Mouse (Mus musculus): Measurements from ENCODE around the gene Vwf. TPM values are rescaled to one million over a fixed set of nuclear protein-coding genes. Genes with fewer than 3 reads are reported as not detected.

The Vwf gene
- polyA plus RNA-seq, 1 experiment from 2014 or later, result 9.0 TPM

GRCm38 (mm10) chr6:125648964-125649363 lies 102.4 kb downstream of the Vwf start:
- WGBS, result 92% methylated on average over 12 of the region's 12 CpGs
- H3K4me2 ChIP-seq (ENCODE audit: low read depth, low read length, severe bottlenecking), result no peak overlapping the region
- no peaks in the 10 kb centered on the region for H3K36me3 ChIP-seq (ENCODE audit: control insufficient read depth, insufficient read depth, low read length)
- H3K27ac ChIP-seq (ENCODE audit: low read depth, low read length), result no peak overlapping the region
- H3K4me1 ChIP-seq (replicated peaks; ENCODE audit: control insufficient read depth, insufficient read depth, low read length), result no peaks in the 10 kb centered on the region
- H3K27me3 ChIP-seq (ENCODE audit: control insufficient read depth, insufficient read depth, low read length), result no peaks in the 10 kb centered on the region
- DNase-seq (ENCODE audit: low spot score) (no peak), ATAC-seq (replicated peaks; ENCODE audit: low FRiP score) (no peak)
- no peak overlapping the region for H3K4me3 ChIP-seq (ENCODE audit: low read depth, low read length)
- H3K9me3 ChIP-seq (ENCODE audit: control insufficient read depth, low read length), result no peaks in the 10 kb centered on the region
- H3K9ac ChIP-seq (ENCODE audit: low read length), result no peak overlapping the region

- Histone ChIP-seq H3K4me2 (ENCODE audit: low read depth, low read length, severe bottlenecking) (no peak overlapping the region), H3K27me3 (ENCODE audit: control insufficient read depth, insufficient read depth, low read length) (no peaks in the 10 kb centered on the region), H3K27ac (ENCODE audit: low read depth, low read length) (no peak overlapping the region), H3K4me1 (replicated peaks; ENCODE audit: control insufficient read depth, insufficient read depth, low read length) (no peaks in the 10 kb centered on the region), H3K4me3 (ENCODE audit: low read depth, low read length) (no peak overlapping the region), H3K9ac (ENCODE audit: low read length) (no peak overlapping the region), H3K36me3 (ENCODE audit: control insufficient read depth, insufficient read depth, low read length) (no peaks in the 10 kb centered on the region), H3K9me3 (ENCODE audit: control insufficient read depth, low read length) (no peaks in the 10 kb centered on the region)
- DNase-seq (ENCODE audit: low spot score), result no peak
- no peak for ATAC-seq (replicated peaks; ENCODE audit: low FRiP score)
- 81% methylated on average over 3 of the region's 3 CpGs for WGBS
Measured at GRCm38 (mm10) chr6:125651335-125651734, 104.8 kb downstream of the Vwf start.

- WGBS, result 95% methylated on average over 1 of the region's 1 CpGs
- Histone ChIP-seq H3K36me3 (ENCODE audit: control insufficient read depth, insufficient read depth, low read length) (no peaks in the 10 kb centered on the region), H3K9ac (ENCODE audit: low read length) (no peak overlapping the region), H3K9me3 (ENCODE audit: control insufficient read depth, low read length) (no peaks in the 10 kb centered on the region), H3K4me1 (replicated peaks; ENCODE audit: control insufficient read depth, insufficient read depth, low read length) (no peaks in the 10 kb centered on the region), H3K4me3 (ENCODE audit: low read depth, low read length) (no peak overlapping the region), H3K27me3 (ENCODE audit: control insufficient read depth, insufficient read depth, low read length) (no peaks in the 10 kb centered on the region), H3K4me2 (ENCODE audit: low read depth, low read length, severe bottlenecking) (no peak overlapping the region), H3K27ac (ENCODE audit: low read depth, low read length) (no peak overlapping the region)
- DNase-seq (ENCODE audit: low spot score) (no peak), ATAC-seq (replicated peaks; ENCODE audit: low FRiP score) (no peak)
Measured at GRCm38 (mm10) chr6:125653416-125653815, 106.8 kb downstream of the Vwf start.

GRCm38 (mm10) chr6:125656921-125657320 lies 110.3 kb downstream of the Vwf start:
- ATAC-seq (replicated peaks; ENCODE audit: low FRiP score) (no peak), DNase-seq (ENCODE audit: low spot score) (no peak)
- Histone ChIP-seq H3K27me3 (ENCODE audit: control insufficient read depth, insufficient read depth, low read length) (no peaks in the 10 kb centered on the region), H3K9me3 (ENCODE audit: control insufficient read depth, low read length) (no peaks in the 10 kb centered on the region), H3K36me3 (ENCODE audit: control insufficient read depth, insufficient read depth, low read length) (no peaks in the 10 kb centered on the region), H3K4me2 (ENCODE audit: low read depth, low read length, severe bottlenecking) (no peak overlapping the region), H3K9ac (ENCODE audit: low read length) (no peak overlapping the region), H3K4me3 (ENCODE audit: low read depth, low read length) (no peak overlapping the region), H3K27ac (ENCODE audit: low read depth, low read length) (no peak overlapping the region), H3K4me1 (replicated peaks; ENCODE audit: control insufficient read depth, insufficient read depth, low read length) (no peaks in the 10 kb centered on the region)
- 88% methylated on average over 13 of the region's 13 CpGs for WGBS

GRCm38 (mm10) chr6:125657966-125658365 lies 111.4 kb downstream of the Vwf start:
- no peaks in the 10 kb centered on the region for H3K36me3 ChIP-seq (ENCODE audit: control insufficient read depth, insufficient read depth, low read length)
- no peak overlapping the region for H3K4me3 ChIP-seq (ENCODE audit: low read depth, low read length)
- DNase-seq (ENCODE audit: low spot score) (no peak), ATAC-seq (replicated peaks; ENCODE audit: low FRiP score) (no peak)
- no peak overlapping the region for H3K4me2 ChIP-seq (ENCODE audit: low read depth, low read length, severe bottlenecking)
- H3K9me3 ChIP-seq (ENCODE audit: control insufficient read depth, low read length), result no peaks in the 10 kb centered on the region
- no peak overlapping the region for H3K27ac ChIP-seq (ENCODE audit: low read depth, low read length)
- no peaks in the 10 kb centered on the region for H3K27me3 ChIP-seq (ENCODE audit: control insufficient read depth, insufficient read depth, low read length)
- 91% methylated on average over 5 of the region's 5 CpGs for WGBS
- no peaks in the 10 kb centered on the region for H3K4me1 ChIP-seq (replicated peaks; ENCODE audit: control insufficient read depth, insufficient read depth, low read length)
- no peak overlapping the region for H3K9ac ChIP-seq (ENCODE audit: low read length)

- H3K27me3 ChIP-seq (ENCODE audit: control insufficient read depth, insufficient read depth, low read length), result no peaks in the 10 kb centered on the region
- H3K4me2 ChIP-seq (ENCODE audit: low read depth, low read length, severe bottlenecking), result no peak overlapping the region
- H3K9me3 ChIP-seq (ENCODE audit: control insufficient read depth, low read length), result no peaks in the 10 kb centered on the region
- no peak overlapping the region for H3K4me3 ChIP-seq (ENCODE audit: low read depth, low read length)
- H3K4me1 ChIP-seq (replicated peaks; ENCODE audit: control insufficient read depth, insufficient read depth, low read length), result no peaks in the 10 kb centered on the region
- ATAC-seq (replicated peaks; ENCODE audit: low FRiP score) (0 out of 2 replicates have a peak, but pooled peaks have one; percentile 42), DNase-seq (ENCODE audit: low spot score) (peak; percentile 86)
- 49% methylated on average over 14 of the region's 14 CpGs for WGBS
- no peak overlapping the region for H3K27ac ChIP-seq (ENCODE audit: low read depth, low read length)
- H3K36me3 ChIP-seq (ENCODE audit: control insufficient read depth, insufficient read depth, low read length), result no peaks in the 10 kb centered on the region
- no peak overlapping the region for H3K9ac ChIP-seq (ENCODE audit: low read length)
Measured at GRCm38 (mm10) chr6:125661106-125661877, 114.7 kb downstream of the Vwf start.

- Histone ChIP-seq H3K9me3 (ENCODE audit: control insufficient read depth, low read length) (no peaks in the 10 kb centered on the region), H3K27ac (ENCODE audit: low read depth, low read length) (no peak overlapping the region), H3K36me3 (ENCODE audit: control insufficient read depth, insufficient read depth, low read length) (no peaks in the 10 kb centered on the region), H3K4me1 (replicated peaks; ENCODE audit: control insufficient read depth, insufficient read depth, low read length) (no peaks in the 10 kb centered on the region), H3K4me2 (ENCODE audit: low read depth, low read length, severe bottlenecking) (no peak overlapping the region), H3K9ac (ENCODE audit: low read length) (no peak overlapping the region), H3K4me3 (ENCODE audit: low read depth, low read length) (no peak overlapping the region), H3K27me3 (ENCODE audit: control insufficient read depth, insufficient read depth, low read length) (no peaks in the 10 kb centered on the region)
- 76% methylated on average over 2 of the region's 2 CpGs for WGBS
- no peak for ATAC-seq (replicated peaks; ENCODE audit: low FRiP score)
- no peak for DNase-seq (ENCODE audit: low spot score)
Measured at GRCm38 (mm10) chr6:125663906-125664305, 117.3 kb downstream of the Vwf start.

GRCm38 (mm10) chr6:125671835-125672234 lies 125.3 kb downstream of the Vwf start:
- Histone ChIP-seq H3K9ac (ENCODE audit: low read length) (no peak overlapping the region), H3K27ac (ENCODE audit: low read depth, low read length) (no peak overlapping the region)
- 82% methylated on average over 3 of the region's 3 CpGs for WGBS

GRCm38 (mm10) chr6:125678492-125678891 lies 131.9 kb downstream of the Vwf start:
- 70% methylated on average over 1 of the region's 1 CpGs for WGBS
- Histone ChIP-seq H3K9me3 (ENCODE audit: control insufficient read depth, low read length) (no peaks in the 10 kb centered on the region), H3K36me3 (ENCODE audit: control insufficient read depth, insufficient read depth, low read length) (no peaks in the 10 kb centered on the region), H3K9ac (ENCODE audit: low read length) (no peak overlapping the region), H3K4me2 (ENCODE audit: low read depth, low read length, severe bottlenecking) (no peak overlapping the region), H3K27me3 (ENCODE audit: control insufficient read depth, insufficient read depth, low read length) (no peaks in the 10 kb centered on the region), H3K27ac (ENCODE audit: low read depth, low read length) (no peak overlapping the region), H3K4me3 (ENCODE audit: low read depth, low read length) (no peak overlapping the region), H3K4me1 (replicated peaks; ENCODE audit: control insufficient read depth, insufficient read depth, low read length) (no peaks in the 10 kb centered on the region)
- ATAC-seq (replicated peaks; ENCODE audit: low FRiP score) (no peak), DNase-seq (ENCODE audit: low spot score) (no peak)

More at GRCm38 (mm10) chr6:125671835-125672234, 125.3 kb downstream of the Vwf start:
- H3K4me2 ChIP-seq (ENCODE audit: low read depth, low read length, severe bottlenecking), result no peak overlapping the region
- H3K4me1 ChIP-seq (replicated peaks; ENCODE audit: control insufficient read depth, insufficient read depth, low read length), result no peaks in the 10 kb centered on the region
- H3K4me3 ChIP-seq (ENCODE audit: low read depth, low read length), result no peak overlapping the region
- DNase-seq (ENCODE audit: low spot score) (no peak), ATAC-seq (replicated peaks; ENCODE audit: low FRiP score) (no peak)
- H3K9me3 ChIP-seq (ENCODE audit: control insufficient read depth, low read length), result no peaks in the 10 kb centered on the region
- H3K36me3 ChIP-seq (ENCODE audit: control insufficient read depth, insufficient read depth, low read length), result no peaks in the 10 kb centered on the region
- H3K27me3 ChIP-seq (ENCODE audit: control insufficient read depth, insufficient read depth, low read length), result no peaks in the 10 kb centered on the region
